Mouse (Mus musculus) cortical plate, adult 2 months (tissue): Measurements from ENCODE around the gene Ryr1. TPM values are rescaled to one million over a fixed set of nuclear protein-coding genes. Genes with fewer than 3 reads are reported as not detected.

Source experiments
- H3K27ac ChIP-seq: fragments of 200-500 bp; 2 replicates; pipeline ENCODE4 v1.5.1; 2012; ENCODE audit warnings: low read length, control low read depth, inconsistent platforms; ENCODE audit not compliant: insufficient read depth
- H3K4me1 ChIP-seq: fragments of 200-500 bp; 2 replicates; pipeline ENCODE4 v1.6.1; 2011; ENCODE audit warnings: low read length; ENCODE audit not compliant: control insufficient read depth, insufficient read depth
- H3K4me3 ChIP-seq: fragments of 200-500 bp; 2 replicates; pipeline ENCODE4 v1.5.1; 2011; ENCODE audit warnings: mild to moderate bottlenecking, low read length, control low read depth; ENCODE audit not compliant: insufficient read depth
- CTCF ChIP-seq: fragments of 200-500 bp; IDR thresholded peaks from 2 replicates; pipeline ENCODE4 v1.5.1; 2011; ENCODE audit warnings: mild to moderate bottlenecking, control low read depth, low read length; ENCODE audit not compliant: insufficient read depth; ENCODE audit errors: extremely low read depth
- POLR2A ChIP-seq: fragments of 200-500 bp; IDR thresholded peaks from 2 replicates; pipeline ENCODE4 v1.6.1; 2011; ENCODE audit warnings: mild to moderate bottlenecking, low read length, control low read depth; ENCODE audit not compliant: insufficient read depth; ENCODE audit errors: extremely low read depth
- polyA plus RNA-seq: library from polyadenylated mRNA; depleted of rRNA; stranded (reverse); fragments of >200 nt; gene quantifications from 2 replicates; pipeline ENCODE4 v1.2.3, GENCODE M21; 2012

Ryr1 gene
- polyA plus RNA-seq, 1 experiment, result 7.7 TPM

GRCm38 (mm10) chr7:29007224-29008101 is 117.5 kb downstream of the Ryr1 start:
- Histone ChIP-seq H3K4me3 (no peak overlapping the region), H3K27ac (no peak overlapping the region), H3K4me1 (no peaks in the 10 kb centered on the region)
- TF ChIP-seq CTCF (no peak), POLR2A (no peak)

GRCm38 (mm10) chr7:29000651-29001605 is 124.1 kb downstream of the Ryr1 start:
- TF ChIP-seq CTCF (no peak), POLR2A (no peak)
- Histone ChIP-seq H3K27ac (no peak overlapping the region), H3K4me1 (no peaks in the 10 kb centered on the region), H3K4me3 (peak overlapping the region; percentile 17)

- no peak for TF ChIP-seq CTCF
- TF ChIP-seq POLR2A, result no peak
- no peak overlapping the region for H3K27ac ChIP-seq
- H3K4me3 ChIP-seq, result no peak overlapping the region
- H3K4me1 ChIP-seq, result no peaks in the 10 kb centered on the region
Observed at GRCm38 (mm10) chr7:28993402-28993801, 131.6 kb downstream of the Ryr1 start.

- TF ChIP-seq POLR2A (no peak), CTCF (no peak)
- Histone ChIP-seq H3K27ac (no peak overlapping the region), H3K4me1 (no peaks in the 10 kb centered on the region), H3K4me3 (no peak overlapping the region)
Observed at GRCm38 (mm10) chr7:28992997-28993396, 132.0 kb downstream of the Ryr1 start.

- TF ChIP-seq CTCF, result no peak
- no peak for TF ChIP-seq POLR2A
- Histone ChIP-seq H3K4me1 (no peaks in the 10 kb centered on the region), H3K4me3 (no peak overlapping the region), H3K27ac (no peak overlapping the region)
Observed at GRCm38 (mm10) chr7:28991616-28992015, 133.4 kb downstream of the Ryr1 start.

- TF ChIP-seq POLR2A, result no peak
- TF ChIP-seq CTCF, result no peak
- H3K4me1 ChIP-seq, result no peaks in the 10 kb centered on the region
- H3K27ac ChIP-seq, result no peak overlapping the region
- no peak overlapping the region for H3K4me3 ChIP-seq
Observed at GRCm38 (mm10) chr7:28990766-28991273, 134.2 kb downstream of the Ryr1 start.

GRCm38 (mm10) chr7:28985207-28985606 is 139.8 kb downstream of the Ryr1 start:
- Histone ChIP-seq H3K27ac (no peak overlapping the region), H3K4me1 (peaks cover 4% of the 10 kb centered on the region), H3K4me3 (no peak overlapping the region)
- TF ChIP-seq POLR2A (no peak), CTCF (no peak)

GRCm38 (mm10) chr7:28984452-28984851 is 140.5 kb downstream of the Ryr1 start:
- Histone ChIP-seq H3K4me3 (no peak overlapping the region), H3K27ac (no peak overlapping the region)
- TF ChIP-seq CTCF (no peak), POLR2A (no peak)

GRCm38 (mm10) chr7:28983849-28984248 is 141.1 kb downstream of the Ryr1 start:
- TF ChIP-seq CTCF (no peak), POLR2A (no peak)

More at GRCm38 (mm10) chr7:28984452-28984851, 140.5 kb downstream of the Ryr1 start:
- peaks cover 4% of the 10 kb centered on the region for H3K4me1 ChIP-seq

GRCm38 (mm10) chr7:28983141-28983564 is 141.8 kb downstream of the Ryr1 start:
- Histone ChIP-seq H3K27ac (no peak overlapping the region), H3K4me1 (peaks cover 4% of the 10 kb centered on the region), H3K4me3 (no peak overlapping the region)
- TF ChIP-seq CTCF (no peak), POLR2A (no peak)

More at GRCm38 (mm10) chr7:28983849-28984248, 141.1 kb downstream of the Ryr1 start:
- Histone ChIP-seq H3K4me1 (peaks cover 4% of the 10 kb centered on the region), H3K4me3 (no peak overlapping the region), H3K27ac (no peak overlapping the region)
